19 mouse cellular contexts compared by ENCODE assay signal in the genomic region with DNA sequence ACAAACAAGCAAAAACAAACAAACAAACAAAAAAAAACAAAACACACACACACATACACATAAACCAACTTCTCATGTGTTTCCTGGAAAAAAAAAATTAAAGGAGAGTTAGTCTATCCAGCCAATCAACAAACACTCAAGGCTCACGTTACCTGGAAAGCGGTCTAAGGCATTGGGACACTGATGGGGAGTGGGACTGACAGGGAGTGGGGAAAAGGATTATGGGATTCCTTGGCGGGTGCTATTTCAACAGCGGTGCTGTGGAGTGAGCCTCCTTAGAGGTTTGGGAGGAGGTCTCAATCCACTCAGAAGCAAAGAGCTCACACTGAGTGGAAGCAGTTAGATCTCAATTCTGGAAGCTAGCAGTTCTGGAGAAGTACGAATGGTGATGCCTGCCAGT.
"Had no signal": no experiment of that assay in that cellular context is flagged by ENCODE, and none has a peak within 500 bp of the region (broad histone marks: within the 10 kb centered on the region; RNA-seq: fewer than 3 reads in every experiment).

No protein-coding gene starts in this region.

- H3K27ac ChIP-seq: kidney, postnatal 0 days; layer of hippocampus, adult 2 months; limb, embryonic 12.5 days; limb, embryonic 15.5 days; liver, embryonic 14.5 days; midbrain, embryonic 10.5 days; neural tube, embryonic 13.5 days had no signal

- H3K36me3 ChIP-seq: limb, embryonic 12.5 days; limb, embryonic 15.5 days; midbrain, embryonic 10.5 days; neural tube, embryonic 13.5 days had no signal

- H3K9me3 ChIP-seq: limb, embryonic 12.5 days; limb, embryonic 15.5 days; megakaryocyte, embryonic 14.5 days; midbrain, embryonic 10.5 days; neural tube, embryonic 13.5 days had no signal

- H3K4me1 ChIP-seq: megakaryocyte, embryonic 14.5 days; neural tube, embryonic 13.5 days had no signal

- H3K4me2 ChIP-seq: limb, embryonic 12.5 days; limb, embryonic 15.5 days; liver, embryonic 11.5 days; lung, embryonic 14.5 days; neural tube, embryonic 13.5 days had no signal

- H3K9ac ChIP-seq: limb, embryonic 12.5 days; limb, embryonic 15.5 days; liver, embryonic 14.5 days; liver, postnatal 0 days; lung, embryonic 14.5 days; neural tube, embryonic 13.5 days had no signal

- H3K4me3 ChIP-seq: layer of hippocampus, adult 2 months; limb, embryonic 12.5 days; limb, embryonic 15.5 days; megakaryocyte, embryonic 14.5 days; midbrain, embryonic 10.5 days; neural tube, embryonic 13.5 days had no signal

- DNase-seq: kidney, adult 2 months; kidney, postnatal 25 days; layer of hippocampus, adult 9-11 months; liver, postnatal 0 days; lung, embryonic 14.5 days; lung, postnatal 36 days; midbrain, embryonic 14.5 days; thymus, adult 18-20 months; thymus, postnatal 4 days had no signal

- ATAC-seq: liver, postnatal 0 days; lung, postnatal 0 days had no signal
